Mouse (Mus musculus) induced T-regulatory cell, adult 2 months (primary cell): ENCODE measurements around the gene Slc6a12.

Experiments used
- DNase-seq: peaks from one replicate; pipeline ENCODE4 v3.0.0-alpha.2; 2012; ENCODE audit warnings: low read depth

The Slc6a12 gene

DNA sequence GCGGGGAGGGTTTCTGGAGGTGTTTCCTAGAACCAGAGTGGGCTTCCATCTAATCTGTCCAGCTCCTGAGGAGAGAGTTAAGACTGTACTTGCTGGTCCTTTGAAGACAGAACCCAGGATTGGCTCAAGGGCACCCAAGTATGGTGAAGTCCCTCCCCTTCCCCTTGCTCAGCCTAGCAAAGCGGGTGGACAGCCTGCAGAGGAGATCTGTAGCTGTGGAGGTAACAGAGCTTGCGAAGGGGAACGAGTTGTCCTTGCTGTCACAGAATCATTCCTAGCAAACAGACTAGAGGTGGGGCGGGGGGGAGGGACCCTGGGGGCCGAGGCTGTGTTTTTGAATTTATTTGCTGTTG, 871 bp downstream of the Slc6a12 start:
- no peak for DNase-seq

DNA sequence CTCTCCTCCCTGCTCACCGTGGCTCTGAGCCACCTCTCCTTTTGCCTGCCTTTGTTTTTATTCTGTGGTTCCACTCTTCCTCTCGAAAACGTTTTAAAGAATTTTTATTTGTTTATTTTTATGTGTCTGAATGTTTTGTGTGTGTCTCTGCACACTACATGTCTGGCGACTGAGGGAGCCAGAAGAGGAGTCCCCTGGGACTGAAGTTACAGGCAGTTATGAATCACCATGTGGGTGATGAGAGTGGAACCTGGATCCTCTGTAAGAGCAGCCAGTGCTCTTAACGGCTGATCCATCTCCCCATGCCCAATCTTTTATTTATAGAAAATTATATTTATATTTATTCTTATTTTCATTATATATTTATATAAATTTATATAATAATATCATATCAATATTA, 1.5 kb downstream of the Slc6a12 start:
- no peak for DNase-seq

- DNase-seq = no peak
These were observed 3.6 kb downstream of the Slc6a12 start for GRCm38 (mm10) chr6:121346428-121346827.

DNA sequence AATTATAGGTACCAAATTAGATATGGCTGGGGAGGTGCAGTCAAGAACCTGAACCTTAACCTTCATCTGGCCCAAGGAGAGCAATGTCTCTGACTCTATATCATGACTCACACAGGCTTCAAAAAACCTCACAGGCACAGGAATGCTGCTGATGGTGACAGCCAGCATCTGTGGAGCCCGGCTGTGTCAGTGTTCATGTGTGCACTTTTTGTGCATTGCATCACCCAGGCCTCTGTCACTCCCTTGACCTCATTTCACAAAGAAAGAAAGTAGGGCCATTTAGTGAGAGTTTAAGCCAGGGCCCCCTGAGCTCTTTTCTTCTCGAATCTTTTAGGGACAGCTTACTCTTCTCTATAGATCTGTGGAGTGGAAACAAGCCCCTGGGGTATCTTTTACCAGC, 9.4 kb downstream of the Slc6a12 start:
- no peak for DNase-seq

DNA sequence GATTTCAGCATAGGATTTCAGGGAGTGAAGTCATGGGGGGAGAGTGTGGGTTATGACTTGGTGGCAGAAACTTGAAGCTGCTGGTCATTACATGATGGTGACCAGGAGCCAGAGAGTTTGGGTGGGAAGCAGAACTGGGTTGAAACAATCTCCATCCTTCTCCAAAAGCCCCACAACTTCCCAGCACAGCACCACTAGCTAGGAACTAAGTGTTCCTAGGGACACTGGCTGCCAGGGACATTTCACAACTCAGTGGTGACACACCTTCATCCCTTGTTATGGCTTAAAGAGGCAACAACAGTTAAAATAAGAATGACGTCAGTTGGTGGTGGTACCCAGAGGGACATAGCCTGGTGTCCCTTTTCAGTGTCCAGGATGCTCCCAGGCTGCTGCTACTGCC, 13.2 kb downstream of the Slc6a12 start:
- DNase-seq = no peak

GRCm38 (mm10) chr6:121357232-121357631, 14.4 kb downstream of the Slc6a12 start:
- DNase-seq = no peak

DNA sequence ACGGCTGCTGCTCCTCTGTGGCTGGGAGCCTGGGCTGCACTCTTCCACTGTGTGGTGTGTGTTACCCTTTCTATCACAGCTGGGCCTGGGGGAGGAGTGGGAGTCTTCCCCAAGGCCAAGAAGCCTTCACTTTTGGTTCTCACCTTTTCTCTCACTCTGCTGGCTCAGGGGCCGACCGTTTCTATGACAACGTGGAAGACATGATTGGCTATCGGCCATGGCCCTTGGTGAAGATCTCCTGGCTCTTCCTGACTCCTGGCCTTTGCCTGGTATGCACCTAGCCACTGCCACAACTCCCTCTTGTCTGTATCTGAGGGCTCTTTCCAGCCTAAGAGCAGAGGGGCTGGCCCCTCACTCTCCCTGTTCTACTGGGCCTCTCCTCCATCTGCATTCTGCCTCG, 20.2 kb downstream of the Slc6a12 start:
- no peak for DNase-seq

DNA sequence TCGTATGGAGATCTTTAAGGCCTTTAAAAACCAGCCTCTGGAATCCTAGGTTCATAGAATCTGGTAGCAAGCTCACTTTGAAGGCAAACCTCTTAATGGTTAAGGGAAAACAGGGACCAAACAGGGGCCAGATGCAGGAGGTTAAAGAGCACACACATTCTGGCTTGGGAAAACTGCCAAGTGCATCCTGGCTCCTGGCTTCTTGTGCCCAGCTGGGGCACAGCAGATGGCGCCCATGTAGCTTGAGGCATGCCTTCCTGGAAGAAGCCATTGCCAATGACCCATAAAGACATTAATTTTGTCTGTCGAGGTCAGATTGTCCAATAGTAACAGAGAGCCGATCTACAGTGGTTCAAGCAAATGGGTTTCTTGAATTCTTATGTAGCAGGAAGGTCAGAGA, 21.1 kb downstream of the Slc6a12 start:
- DNase-seq = no peak

- peak; percentile 47 for DNase-seq
These were observed 23.7 kb downstream of the Slc6a12 start for GRCm38 (mm10) chr6:121366537-121366936.

- DNase-seq = no peak
These were observed 24.2 kb downstream of the Slc6a12 start for GRCm38 (mm10) chr6:121367099-121367498.

DNA sequence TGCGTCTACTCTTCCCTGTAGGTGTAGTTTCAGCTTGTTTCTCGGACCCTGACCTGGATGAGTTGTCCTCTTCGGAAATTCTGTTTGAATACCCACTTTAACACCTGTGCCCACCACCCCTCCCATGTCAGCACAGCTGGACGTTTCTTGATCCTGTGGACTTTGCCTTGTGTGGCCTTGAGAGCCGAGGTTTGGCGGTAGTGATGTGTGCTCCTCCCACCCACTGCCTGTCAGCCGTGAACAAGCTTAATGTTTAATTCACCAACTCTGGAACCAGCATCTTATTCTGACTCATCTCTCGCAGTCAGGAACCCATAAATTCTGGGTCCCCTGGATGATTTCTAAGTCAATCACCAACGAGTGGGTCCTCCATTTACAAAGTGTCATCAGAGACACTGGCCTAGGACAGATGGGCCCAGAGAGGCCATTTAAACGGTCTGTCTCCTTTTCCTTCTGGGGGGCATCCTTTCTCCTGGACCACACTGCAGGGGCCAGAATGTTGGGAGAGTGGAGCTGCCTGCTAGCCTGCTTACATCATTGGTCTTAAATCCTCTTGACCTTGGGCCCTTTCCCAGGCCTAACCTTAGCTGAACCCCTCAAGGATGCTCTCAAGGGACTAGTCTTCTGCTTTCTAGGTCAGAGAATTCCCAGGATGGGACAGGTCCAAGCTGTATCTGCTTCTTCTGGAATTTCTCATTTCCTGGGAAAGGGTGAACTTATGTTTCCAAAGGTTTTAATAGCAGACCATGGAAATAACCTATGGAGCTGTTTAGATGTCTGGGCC, 28.5 kb downstream of the Slc6a12 start:
- no peak for DNase-seq

DNA sequence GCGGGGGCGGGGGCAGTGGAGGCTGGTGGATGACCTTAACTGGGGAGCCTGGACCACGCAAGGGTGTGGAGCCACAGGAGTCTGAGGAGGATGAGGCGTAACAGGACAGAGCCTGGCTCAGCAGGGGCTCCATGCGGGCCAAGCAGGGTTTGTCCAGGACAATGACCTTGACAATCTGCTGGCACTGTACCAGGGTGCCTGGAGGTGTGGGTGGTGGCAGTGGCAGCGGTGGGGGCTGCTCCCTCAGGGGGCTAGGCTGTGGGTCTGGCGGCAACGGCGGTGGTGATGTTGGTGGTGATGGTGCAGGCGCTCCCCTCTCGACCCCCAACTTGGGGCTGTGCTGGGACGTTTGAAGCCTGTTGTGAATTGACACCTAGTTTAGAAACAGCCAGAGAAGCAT, 33.3 kb downstream of the Slc6a12 start:
- no peak for DNase-seq

DNA sequence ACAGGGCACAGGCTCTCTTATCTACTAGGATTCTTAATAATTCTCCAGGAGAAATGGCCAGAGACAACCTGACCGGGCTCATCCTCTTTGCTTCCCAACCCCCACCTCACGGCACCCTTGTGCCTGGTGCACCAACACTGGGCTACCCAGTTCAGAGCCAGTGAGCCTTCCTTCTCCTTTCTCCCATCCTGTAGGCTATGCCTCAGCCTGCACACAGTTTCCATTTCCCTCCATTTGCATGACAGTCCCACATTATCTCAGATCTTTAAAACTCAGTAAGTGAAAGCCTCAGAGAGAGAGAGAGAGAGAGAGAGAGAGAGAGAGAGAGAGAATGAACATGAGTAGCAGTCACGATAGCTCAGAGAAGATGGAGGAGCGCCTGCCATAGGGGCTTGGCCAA, 35.4 kb downstream of the Slc6a12 start:
- no peak for DNase-seq

DNA sequence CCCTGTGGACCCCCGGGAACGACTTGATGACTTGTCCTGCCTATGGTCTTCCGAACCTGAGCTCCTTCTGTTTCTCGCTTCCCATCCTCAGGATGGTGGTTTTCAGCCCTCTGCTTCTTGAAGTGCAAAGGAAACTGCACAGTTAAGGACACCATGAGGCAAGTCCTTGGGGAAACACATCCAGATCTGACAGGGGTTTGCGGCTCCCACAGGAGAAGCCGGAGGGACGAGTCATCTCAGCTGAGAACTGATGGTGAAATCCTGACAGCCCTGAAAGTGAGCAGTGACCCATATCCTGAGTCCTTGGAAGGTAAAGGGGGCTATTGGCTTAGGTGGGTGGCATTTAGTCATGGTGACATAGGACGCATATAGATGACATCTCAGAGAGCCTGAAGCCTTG, 37.7 kb downstream of the Slc6a12 start:
- no peak for DNase-seq

- no peak for DNase-seq
These were observed 39.2 kb downstream of the Slc6a12 start for GRCm38 (mm10) chr6:121382071-121382470.

- no peak for DNase-seq
These were observed 42.5 kb downstream of the Slc6a12 start for GRCm38 (mm10) chr6:121385397-121385796.

- no peak for DNase-seq
These were observed 49.9 kb downstream of the Slc6a12 start for GRCm38 (mm10) chr6:121392610-121393252.

DNA sequence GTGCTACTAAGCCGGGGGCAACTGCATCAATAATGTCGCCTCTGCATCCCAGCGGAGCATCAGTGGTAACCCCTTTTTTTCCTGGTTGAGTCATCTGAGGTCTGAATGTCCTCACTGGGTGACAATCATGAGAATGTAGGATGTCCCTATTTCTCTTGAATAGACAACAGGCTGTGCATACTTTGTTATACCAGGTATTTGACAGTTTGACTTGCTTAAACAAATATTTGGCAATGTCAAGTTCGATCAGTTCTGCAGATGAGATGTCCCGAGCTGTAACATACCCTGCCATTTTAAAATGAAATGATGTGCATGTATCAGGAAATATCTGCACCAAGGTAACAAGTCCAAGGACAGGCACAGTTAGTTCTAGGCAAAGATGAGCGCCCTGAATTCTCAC, 58.3 kb downstream of the Slc6a12 start:
- DNase-seq = no peak

GRCm38 (mm10) chr6:121401826-121402660, 59.2 kb downstream of the Slc6a12 start:
- no peak for DNase-seq

GRCm38 (mm10) chr6:121402661-121403244, 59.9 kb downstream of the Slc6a12 start:
- DNase-seq = no peak

- DNase-seq = no peak
These were observed 62.4 kb downstream of the Slc6a12 start for GRCm38 (mm10) chr6:121405311-121405710.

- no peak for DNase-seq
These were observed 64.7 kb downstream of the Slc6a12 start for GRCm38 (mm10) chr6:121407571-121408011.
